In genomic region chr16:78585664-78586397, GRCm38 (mm10) we compare ENCODE assay signal across 22 mouse cellular contexts. TPM values are rescaled to one million over a fixed set of nuclear protein-coding genes. Genes with fewer than 3 reads are reported as not detected.
A peak's percentile ranks its signal among the peaks of the same experiment; 100 is the strongest.
DNase-seq lines count a peak whose midpoint lies in the region; ATAC-seq and TF ChIP-seq lines count a peak whose summit lies in the region.
"Had no signal": no experiment of that assay in that cellular context is flagged by ENCODE, and none has a peak within 500 bp of the region (broad histone marks: within the 10 kb centered on the region; RNA-seq: fewer than 3 reads in every experiment).

No protein-coding gene starts in this region.

- 0 out of 2 replicates have a peak, but pooled peaks have one; percentile 22 for ATAC-seq in frontal cortex, adult (ENCODE audit: low TSS enrichment)
- ATAC-seq in kidney, embryonic 15.5 days (replicated peaks; ENCODE audit: low FRiP score), result peak; percentile 91
- peak; percentile 17; the same call in 1 of the 2 replicates for ATAC-seq in liver, postnatal 0 days
- no peak for ATAC-seq in liver, embryonic 12.5 days
- ATAC-seq: activated CD4-positive, CD25-positive, alpha-beta regulatory T cell, adult 4 months; forebrain, embryonic 14.5 days; hindbrain, embryonic 16.5 days; Patski had no signal

- TF ChIP-seq EP300 in liver, postnatal 0 days (IDR thresholded peaks at IDR 0.05; ENCODE audit: low read depth), result no peak

- DNase-seq in frontal cortex, postnatal 36 days (ENCODE audit: low spot score in 2 of 2), result no peak
- no peak for DNase-seq in kidney, adult 18-20 months
- no peak for DNase-seq in liver, postnatal 0 days
- no peak for DNase-seq in right cerebral cortex, adult 18-20 months
- DNase-seq: adrenal gland, postnatal 14 days; cerebellum, adult 18-20 months; cerebellum, adult 9-11 months; cerebellum, postnatal 36 days; gastrocnemius, postnatal 10 days; heart, adult 2 months had no signal

- no peak overlapping the region for H3K27ac ChIP-seq in kidney, embryonic 15.5 days
- no peak overlapping the region for H3K27ac ChIP-seq in liver, postnatal 0 days (ENCODE audit: low read depth)
- no peak overlapping the region for H3K27ac ChIP-seq in liver, embryonic 12.5 days
- H3K27ac ChIP-seq: embryonic facial prominence, embryonic 15.5 days; forebrain, embryonic 10.5 days; heart, adult 2 months; hindbrain, embryonic 10.5 days had no signal

- no peaks in the 10 kb centered on the region for H3K9me3 ChIP-seq in kidney, embryonic 15.5 days (replicated peaks)
- no peaks in the 10 kb centered on the region for H3K9me3 ChIP-seq in liver, postnatal 0 days (ENCODE audit: low read length)
- H3K9me3 ChIP-seq in liver, embryonic 12.5 days (replicated peaks), result no peaks in the 10 kb centered on the region
- H3K9me3 ChIP-seq: embryonic facial prominence, embryonic 15.5 days; forebrain, embryonic 10.5 days; heart, embryonic 12.5 days; hindbrain, embryonic 10.5 days had no signal

- peaks cover 6% of the 10 kb centered on the region for H3K4me1 ChIP-seq in kidney, embryonic 15.5 days
- H3K4me1 ChIP-seq in liver, postnatal 0 days (ENCODE audit: insufficient read depth), result peaks cover 11% of the 10 kb centered on the region; the same call in 1 of the 2 replicates
- H3K4me1 ChIP-seq in liver, embryonic 12.5 days, result no peaks in the 10 kb centered on the region
- H3K4me1 ChIP-seq: embryonic facial prominence, embryonic 15.5 days; forebrain, embryonic 10.5 days had no signal

- H3K36me3 ChIP-seq in kidney, embryonic 15.5 days, result no peaks in the 10 kb centered on the region
- no peaks in the 10 kb centered on the region for H3K36me3 ChIP-seq in liver, postnatal 0 days (replicated peaks; ENCODE audit: insufficient read depth, low read length)
- H3K36me3 ChIP-seq in liver, embryonic 12.5 days, result no peaks in the 10 kb centered on the region
- H3K36me3 ChIP-seq: embryonic facial prominence, embryonic 15.5 days; forebrain, embryonic 10.5 days; heart, embryonic 12.5 days; hindbrain, embryonic 10.5 days had no signal

- no peak overlapping the region for H3K4me3 ChIP-seq in kidney, embryonic 15.5 days (replicated peaks)
- H3K4me3 ChIP-seq in liver, postnatal 0 days (ENCODE audit: low read depth, low read length), result no peak overlapping the region
- no peak overlapping the region for H3K4me3 ChIP-seq in liver, embryonic 12.5 days
- H3K4me3 ChIP-seq: embryonic facial prominence, embryonic 15.5 days; erythroblast, embryonic 14.5 days; forebrain, embryonic 10.5 days; heart, adult 2 months; heart, embryonic 12.5 days; hindbrain, embryonic 10.5 days had no signal

- TF ChIP-seq CTCF in liver, postnatal 0 days (IDR thresholded peaks at IDR 0.05; ENCODE audit: low read depth), result no peak

- no peaks in the 10 kb centered on the region for H3K27me3 ChIP-seq in kidney, embryonic 15.5 days
- H3K27me3 ChIP-seq in liver, postnatal 0 days (ENCODE audit: insufficient read depth, low read length), result no peaks in the 10 kb centered on the region
- no peaks in the 10 kb centered on the region for H3K27me3 ChIP-seq in liver, embryonic 12.5 days (replicated peaks)
- H3K27me3 ChIP-seq: embryonic facial prominence, embryonic 15.5 days; heart, embryonic 12.5 days had no signal

- no peak overlapping the region for H3K9ac ChIP-seq in kidney, embryonic 15.5 days
- H3K9ac ChIP-seq in liver, postnatal 0 days (replicated peaks), result no peak overlapping the region
- no peak overlapping the region for H3K9ac ChIP-seq in liver, embryonic 12.5 days
- H3K9ac ChIP-seq: embryonic facial prominence, embryonic 15.5 days; heart, embryonic 12.5 days had no signal

- H3K4me2 ChIP-seq in kidney, embryonic 15.5 days, result no peak overlapping the region
- H3K4me2 ChIP-seq in liver, postnatal 0 days (ENCODE audit: low read depth, low read length), result no peak overlapping the region
- no peak overlapping the region for H3K4me2 ChIP-seq in liver, embryonic 12.5 days
- H3K4me2 ChIP-seq: embryonic facial prominence, embryonic 15.5 days; heart, embryonic 12.5 days had no signal

- WGBS in kidney, embryonic 15.5 days, result 64% methylated on average over 11 of the region's 11 CpGs
- 68% methylated on average over 11 of the region's 11 CpGs for WGBS in liver, postnatal 0 days (ENCODE audit: insufficient replicate concordance)
- 71% methylated on average over 11 of the region's 11 CpGs for WGBS in liver, embryonic 12.5 days (ENCODE audit: insufficient replicate concordance)

RNA-seq across cellular contexts. Expression of gene D16Ertd472e, which starts 9.3 kb away (rescaled TPM):
- polyA plus RNA-seq in kidney, embryonic 15.5 days (2015; fragmentation: Nextera tagmentation; extraction: Ambion mirVana), result 14.0 and 14.5 TPM in 2 replicates
- polyA plus RNA-seq in liver, postnatal 0 days (2015; fragmentation: Nextera tagmentation; extraction: Ambion mirVana), result 4.8 and 6.0 TPM in 2 replicates
- polyA plus RNA-seq in liver, embryonic 12.5 days (2016; fragmentation: Nextera tagmentation; extraction: Ambion mirVana), result 8.2 and 8.4 TPM in 2 replicates
